In the genomic region with DNA sequence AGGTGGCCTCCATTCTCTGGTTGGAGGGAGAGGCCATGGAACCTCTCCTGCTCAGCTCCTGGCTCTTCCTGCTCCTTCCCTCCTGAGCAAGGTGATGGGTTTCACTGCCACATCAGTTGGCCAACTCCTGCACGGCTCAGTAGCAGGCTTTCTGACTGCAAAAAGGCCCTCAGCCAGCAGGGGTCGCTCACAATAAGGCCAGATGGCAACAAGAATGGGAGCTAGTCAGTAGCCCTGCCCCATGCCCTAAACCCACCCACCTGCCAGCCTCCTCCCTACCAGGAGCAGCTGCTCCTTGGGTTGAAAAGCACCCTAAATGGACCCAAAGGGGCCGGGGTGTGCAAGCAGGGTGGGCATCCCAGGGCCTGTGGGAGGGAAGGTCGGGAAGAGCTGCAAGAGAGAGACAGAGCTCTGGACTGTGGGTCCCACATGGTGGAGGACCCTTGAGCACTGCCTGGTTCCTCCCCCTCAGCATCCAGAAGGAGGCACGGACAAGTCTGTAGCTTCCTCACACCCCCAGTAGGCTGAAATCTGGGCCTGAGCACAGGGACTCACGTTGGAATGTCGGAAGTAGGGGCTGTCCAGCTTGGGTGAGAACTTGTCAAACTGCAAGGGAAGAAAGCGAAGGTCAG, we compare ENCODE assay signal across 8 mouse cellular contexts. TPM values are rescaled to one million over a fixed set of nuclear protein-coding genes. Genes with fewer than 3 reads are reported as not detected.
DNase-seq lines count a peak whose midpoint lies in the region; ATAC-seq lines count a peak whose summit lies in the region.

No protein-coding gene starts in this region.

- DNase-seq in Muller cell, postnatal 12 days (ENCODE audit: inconsistent ontology term), result peak; percentile 39
- peak; percentile 85 for DNase-seq in cerebellum, adult 11-12 months
- DNase-seq in forelimb bud, embryonic 11.5 days (ENCODE audit: low read depth, low spot score), result peak; percentile 66
- peak; percentile 77 to 84 for DNase-seq in left cerebral cortex, adult 18-20 months (ENCODE audit: low spot score in 2 of 2)
- DNase-seq in right cerebral cortex, postnatal 14 days, result peak; percentile 80

- peak; percentile 62; the same call in 1 of the 2 replicates for ATAC-seq in hindbrain, embryonic 15.5 days (ENCODE audit: low FRiP score, low read depth)
- peak; percentile 81 for ATAC-seq in megakaryocyte, adult 5-6 weeks (ENCODE audit: poor library complexity, severe bottlenecking)
- ATAC-seq in erythroid progenitor cell, adult 5-6 weeks (replicated peaks; ENCODE audit: low FRiP score, poor library complexity, severe bottlenecking), result no peak

- H3K27ac ChIP-seq in hindbrain, embryonic 15.5 days (replicated peaks), result no peak overlapping the region

- H3K4me1 ChIP-seq in hindbrain, embryonic 15.5 days (replicated peaks), result no peaks in the 10 kb centered on the region

- no peaks in the 10 kb centered on the region for H3K27me3 ChIP-seq in hindbrain, embryonic 15.5 days

- H3K4me2 ChIP-seq in hindbrain, embryonic 15.5 days, result no peak overlapping the region

- H3K9me3 ChIP-seq in hindbrain, embryonic 15.5 days, result no peaks in the 10 kb centered on the region

- 61% methylated on average over 8 of the region's 8 CpGs for WGBS in hindbrain, embryonic 15.5 days

- H3K4me3 ChIP-seq in hindbrain, embryonic 15.5 days, result no peak overlapping the region

- H3K36me3 ChIP-seq in hindbrain, embryonic 15.5 days, result peaks cover 40% of the 10 kb centered on the region

- H3K9ac ChIP-seq in hindbrain, embryonic 15.5 days, result no peak overlapping the region

RNA-seq across cellular contexts. Expression of gene Lrcol1, which starts 32.4 kb away (rescaled TPM):
- not detected in 2 replicates for polyA plus RNA-seq in hindbrain, embryonic 15.5 days (2015; fragmentation: Nextera tagmentation; extraction: Ambion mirVana)
- not detected for total RNA-seq in left cerebral cortex, adult 18-20 months (2021)
- total RNA-seq in megakaryocyte, adult 5-6 weeks (2015), result not detected in 2 replicates
- total RNA-seq in megakaryocyte, adult 5-6 weeks (2017), result not detected in 2 replicates
- total RNA-seq in erythroid progenitor cell, adult 5-6 weeks (2015; ENCODE audit: low replicate concordance), result not detected in 2 replicates
- not detected in 2 replicates for total RNA-seq in erythroid progenitor cell, adult 5-6 weeks (2017; ENCODE audit: low replicate concordance)

RNA-seq across cellular contexts. Expression of gene P2rx2, which starts 33.9 kb away (rescaled TPM):
- polyA plus RNA-seq in hindbrain, embryonic 15.5 days (2015; fragmentation: Nextera tagmentation; extraction: Ambion mirVana), result 10.2 and 10.7 TPM in 2 replicates
- total RNA-seq in left cerebral cortex, adult 18-20 months (2021), result under 1 TPM in 1 of 2 experiments, not detected in 1; 0.23 TPM
- total RNA-seq in megakaryocyte, adult 5-6 weeks (2015), result not detected in 2 replicates
- 0.11 TPM in 1 of 2 replicates, not detected in the other for total RNA-seq in megakaryocyte, adult 5-6 weeks (2017)
- total RNA-seq in erythroid progenitor cell, adult 5-6 weeks (2015; ENCODE audit: low replicate concordance), result not detected in 2 replicates
- total RNA-seq in erythroid progenitor cell, adult 5-6 weeks (2017; ENCODE audit: low replicate concordance), result not detected in 2 replicates
